Mouse (Mus musculus): ENCODE data around the gene Rbfox1.

DNA sequence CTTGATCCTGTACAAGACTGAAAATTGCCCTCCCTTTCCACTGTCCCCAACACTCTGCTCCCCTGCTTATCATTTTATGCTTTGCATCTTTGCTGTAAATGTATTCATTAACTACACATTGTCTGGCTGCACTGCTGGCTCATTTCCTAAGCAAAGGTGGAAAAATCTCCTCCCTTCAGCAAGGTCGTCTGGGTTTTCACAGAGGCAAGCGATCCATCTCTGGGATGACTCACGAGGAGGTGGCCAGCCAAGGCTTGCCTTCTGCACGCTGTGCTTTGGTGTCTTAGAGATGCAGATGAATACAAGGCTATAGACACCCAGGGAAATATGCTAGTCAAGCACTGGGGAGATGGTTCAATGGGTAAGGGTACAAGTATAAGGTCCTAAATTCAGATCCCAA, 264.2 kb downstream of the Rbfox1 start:
- TF ChIP-seq CTCF (IDR thresholded peaks at IDR 0.05; ENCODE audit: borderline replicate concordance, insufficient read depth, low read length) (no peak), POLR2A (IDR thresholded peaks at IDR 0.05; ENCODE audit: low read depth, low read length) (no peak)
